Mouse (Mus musculus): ENCODE results near the gene Zdhhc15.

The Zdhhc15 gene

GRCm38 (mm10) chrX:104670757-104671549 is at the start of gene Zdhhc15:
Zdhhc15 (minus strand) TSS chrX:104671064.
- TF ChIP-seq GATA4 (IDR thresholded peaks at IDR 0.05; ENCODE audit: insufficient replicate concordance, low read length): no peak

GRCm38 (mm10) chrX:104707935-104708334 is 37.1 kb upstream of the Zdhhc15 start:
- no peak for TF ChIP-seq GATA4 (IDR thresholded peaks at IDR 0.05; ENCODE audit: insufficient replicate concordance, low read length)

- no peak for TF ChIP-seq GATA4 (IDR thresholded peaks at IDR 0.05; ENCODE audit: insufficient replicate concordance, low read length)
These were observed 761 bp downstream of the Zdhhc15 start for GRCm38 (mm10) chrX:104669850-104670756.

GRCm38 (mm10) chrX:104656976-104657375 is 13.9 kb downstream of the Zdhhc15 start:
- TF ChIP-seq GATA4 (IDR thresholded peaks at IDR 0.05; ENCODE audit: insufficient replicate concordance, low read length): no peak

- TF ChIP-seq GATA4 (IDR thresholded peaks at IDR 0.05; ENCODE audit: insufficient replicate concordance, low read length): no peak
These were observed 58.3 kb downstream of the Zdhhc15 start for GRCm38 (mm10) chrX:104612531-104612930.

GRCm38 (mm10) chrX:104573946-104574345 is 96.9 kb downstream of the Zdhhc15 start:
- no peak for TF ChIP-seq GATA4 (IDR thresholded peaks at IDR 0.05; ENCODE audit: insufficient replicate concordance, low read length)

GRCm38 (mm10) chrX:104567497-104567896 is 103.4 kb downstream of the Zdhhc15 start:
- TF ChIP-seq GATA4 (IDR thresholded peaks at IDR 0.05; ENCODE audit: insufficient replicate concordance, low read length): no peak

GRCm38 (mm10) chrX:104545283-104545682 is 125.6 kb downstream of the Zdhhc15 start:
- TF ChIP-seq GATA4 (IDR thresholded peaks at IDR 0.05; ENCODE audit: insufficient replicate concordance, low read length): no peak

GRCm38 (mm10) chrX:104543919-104544595 is 126.8 kb downstream of the Zdhhc15 start:
- TF ChIP-seq GATA4 (IDR thresholded peaks at IDR 0.05; ENCODE audit: insufficient replicate concordance, low read length): no peak

- TF ChIP-seq GATA4 (IDR thresholded peaks at IDR 0.05; ENCODE audit: insufficient replicate concordance, low read length): no peak
These were observed 128.2 kb downstream of the Zdhhc15 start for GRCm38 (mm10) chrX:104542635-104543034.

GRCm38 (mm10) chrX:104501765-104502164 is 169.1 kb downstream of the Zdhhc15 start:
- no peak for TF ChIP-seq GATA4 (IDR thresholded peaks at IDR 0.05; ENCODE audit: insufficient replicate concordance, low read length)

- no peak for TF ChIP-seq GATA4 (IDR thresholded peaks at IDR 0.05; ENCODE audit: insufficient replicate concordance, low read length)
These were observed 181.1 kb downstream of the Zdhhc15 start for GRCm38 (mm10) chrX:104489626-104490355.

- TF ChIP-seq GATA4 (IDR thresholded peaks at IDR 0.05; ENCODE audit: insufficient replicate concordance, low read length): no peak
These were observed 181.9 kb downstream of the Zdhhc15 start for GRCm38 (mm10) chrX:104488870-104489467.

- no peak for TF ChIP-seq GATA4 (IDR thresholded peaks at IDR 0.05; ENCODE audit: insufficient replicate concordance, low read length)
These were observed 182.8 kb downstream of the Zdhhc15 start for GRCm38 (mm10) chrX:104488036-104488435.

Data from liver, adult (tissue).